Mouse (Mus musculus): ENCODE results near the gene Gm5105. TPM values are rescaled to one million over a fixed set of nuclear protein-coding genes. Genes with fewer than 3 reads are reported as not detected.

The Gm5105 gene
- polyA plus RNA-seq, 1 experiment: not detected

DNA sequence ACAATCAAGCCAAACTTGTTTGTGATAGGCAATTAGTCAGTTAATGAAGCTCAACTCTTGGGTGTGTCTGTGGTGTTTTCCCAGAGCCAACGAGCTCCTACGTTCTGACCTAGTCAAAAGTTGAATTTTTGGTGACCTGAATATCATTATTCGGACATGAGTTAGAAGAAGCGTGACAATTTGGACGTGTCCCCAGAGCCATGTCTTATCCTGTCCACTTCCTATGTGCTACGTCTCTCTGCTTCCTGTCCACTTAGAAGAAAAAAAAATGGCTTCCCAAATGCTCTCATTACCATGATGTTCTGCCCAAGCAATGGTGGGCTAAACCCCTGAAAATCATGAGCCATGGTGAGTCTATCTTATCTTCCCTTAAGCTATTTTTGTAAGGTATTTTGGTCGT lies 63.9 kb downstream of the Gm5105 start:
- no peak for DNase-seq
- Histone ChIP-seq H3K4me3 (ENCODE audit: control insufficient read depth, insufficient read depth, low read length) (no peak overlapping the region), H3K27me3 (ENCODE audit: control insufficient read depth, insufficient read depth, low read length) (no peaks in the 10 kb centered on the region), H3K4me1 (replicated peaks; ENCODE audit: control insufficient read depth, insufficient read depth, low read length) (peaks cover 23% of the 10 kb centered on the region), H3K36me3 (ENCODE audit: control insufficient read depth, insufficient read depth, low read length) (no peaks in the 10 kb centered on the region), H3K27ac (ENCODE audit: control insufficient read depth, insufficient read depth, low read length) (no peak overlapping the region)
- WGBS: 95% methylated on average over 7 of the region's 7 CpGs
- no peak for TF ChIP-seq CTCF (IDR thresholded peaks at IDR 0.05; ENCODE audit: borderline replicate concordance, control insufficient read depth, extremely low read depth, insufficient read depth, low read length, poor library complexity)
- TF ChIP-seq POLR2A (IDR thresholded peaks at IDR 0.05; ENCODE audit: control insufficient read depth, extremely low read depth, insufficient read depth, low read length, poor library complexity): no peak

DNA sequence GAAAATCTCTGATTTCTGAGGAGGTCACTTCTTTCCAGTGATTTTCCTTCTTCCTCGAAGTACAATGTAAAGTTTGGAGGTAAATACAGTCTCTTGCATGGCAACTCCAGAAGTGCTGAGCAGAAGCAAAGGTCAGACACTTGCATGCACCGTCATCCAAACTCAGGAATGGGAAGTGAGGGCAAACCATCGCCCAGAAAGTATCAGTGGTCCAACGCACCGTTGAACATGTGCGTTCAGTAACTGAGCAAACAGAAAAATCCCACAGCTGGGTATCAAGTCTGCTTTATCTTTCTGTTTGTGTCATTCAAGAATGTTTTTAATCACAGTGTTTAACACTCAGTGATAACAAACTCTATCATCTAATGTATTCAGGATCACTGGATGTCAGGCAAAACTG lies 64.6 kb downstream of the Gm5105 start:
- TF ChIP-seq CTCF (IDR thresholded peaks at IDR 0.05; ENCODE audit: borderline replicate concordance, control insufficient read depth, extremely low read depth, insufficient read depth, low read length, poor library complexity): no peak
- no peak for TF ChIP-seq POLR2A (IDR thresholded peaks at IDR 0.05; ENCODE audit: control insufficient read depth, extremely low read depth, insufficient read depth, low read length, poor library complexity)
- no peaks in the 10 kb centered on the region for H3K27me3 ChIP-seq (ENCODE audit: control insufficient read depth, insufficient read depth, low read length)
- no peaks in the 10 kb centered on the region for H3K36me3 ChIP-seq (ENCODE audit: control insufficient read depth, insufficient read depth, low read length)
- no peak for DNase-seq
- WGBS: 24% methylated on average over 6 of the region's 6 CpGs
- H3K27ac ChIP-seq (ENCODE audit: control insufficient read depth, insufficient read depth, low read length): no peak overlapping the region
- H3K4me1 ChIP-seq (replicated peaks; ENCODE audit: control insufficient read depth, insufficient read depth, low read length): peaks cover 23% of the 10 kb centered on the region
- H3K4me3 ChIP-seq (ENCODE audit: control insufficient read depth, insufficient read depth, low read length): no peak overlapping the region

DNA sequence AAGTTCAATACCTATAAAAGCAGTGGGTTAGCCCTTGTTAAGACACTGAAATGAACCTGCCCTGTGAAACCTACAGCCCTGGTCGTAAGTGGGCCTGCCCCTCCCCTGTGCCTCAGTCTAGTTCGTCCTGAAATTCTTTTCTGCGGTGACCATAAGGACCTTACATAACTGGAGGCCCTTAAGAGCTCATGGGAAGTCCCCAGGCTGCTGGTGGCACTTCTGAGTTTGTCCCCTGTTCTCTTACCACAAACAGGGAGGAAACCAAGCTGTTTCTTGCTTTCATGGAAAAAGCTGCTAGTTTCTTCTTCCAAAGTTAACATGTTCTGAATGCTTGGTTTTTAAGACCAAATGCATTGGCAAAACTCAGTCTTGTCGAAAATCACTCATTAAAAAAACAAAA lies 65.3 kb downstream of the Gm5105 start:
- no peak for TF ChIP-seq CTCF (IDR thresholded peaks at IDR 0.05; ENCODE audit: borderline replicate concordance, control insufficient read depth, extremely low read depth, insufficient read depth, low read length, poor library complexity)
- no peak for TF ChIP-seq POLR2A (IDR thresholded peaks at IDR 0.05; ENCODE audit: control insufficient read depth, extremely low read depth, insufficient read depth, low read length, poor library complexity)
- DNase-seq: no peak
- Histone ChIP-seq H3K4me3 (ENCODE audit: control insufficient read depth, insufficient read depth, low read length) (no peak overlapping the region), H3K4me1 (replicated peaks; ENCODE audit: control insufficient read depth, insufficient read depth, low read length) (peaks cover 23% of the 10 kb centered on the region), H3K36me3 (ENCODE audit: control insufficient read depth, insufficient read depth, low read length) (no peaks in the 10 kb centered on the region), H3K27me3 (ENCODE audit: control insufficient read depth, insufficient read depth, low read length) (no peaks in the 10 kb centered on the region), H3K27ac (ENCODE audit: control insufficient read depth, insufficient read depth, low read length) (no peak overlapping the region)
- WGBS: 15% methylated on average over 4 of the region's 4 CpGs

DNA sequence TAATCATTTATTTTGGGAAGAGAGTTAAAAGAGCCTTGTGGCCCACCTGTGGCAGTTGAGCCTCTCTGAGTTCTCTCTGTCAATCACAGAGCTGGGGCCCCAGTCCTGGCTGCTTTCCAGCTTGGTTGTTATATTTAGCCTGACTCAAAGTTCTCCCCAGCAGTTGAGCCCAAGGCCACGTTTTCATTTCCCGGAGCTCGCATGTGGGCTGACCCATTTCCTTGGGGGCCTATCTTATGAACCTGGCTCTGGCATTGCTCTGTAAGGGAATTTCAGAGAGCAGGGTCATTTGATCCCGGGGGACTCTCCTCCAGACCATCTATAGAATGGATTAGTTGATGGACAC lies 66.5 kb downstream of the Gm5105 start:
- no peak for TF ChIP-seq POLR2A (IDR thresholded peaks at IDR 0.05; ENCODE audit: control insufficient read depth, extremely low read depth, insufficient read depth, low read length, poor library complexity)
- TF ChIP-seq CTCF (IDR thresholded peaks at IDR 0.05; ENCODE audit: borderline replicate concordance, control insufficient read depth, extremely low read depth, insufficient read depth, low read length, poor library complexity): no peak
- Histone ChIP-seq H3K36me3 (ENCODE audit: control insufficient read depth, insufficient read depth, low read length) (no peaks in the 10 kb centered on the region), H3K4me3 (ENCODE audit: control insufficient read depth, insufficient read depth, low read length) (no peak overlapping the region), H3K27ac (ENCODE audit: control insufficient read depth, insufficient read depth, low read length) (no peak overlapping the region), H3K27me3 (ENCODE audit: control insufficient read depth, insufficient read depth, low read length) (no peaks in the 10 kb centered on the region), H3K4me1 (replicated peaks; ENCODE audit: control insufficient read depth, insufficient read depth, low read length) (peaks cover 23% of the 10 kb centered on the region)
- DNase-seq: no peak
- 5% methylated on average over 4 of the region's 4 CpGs for WGBS

DNA sequence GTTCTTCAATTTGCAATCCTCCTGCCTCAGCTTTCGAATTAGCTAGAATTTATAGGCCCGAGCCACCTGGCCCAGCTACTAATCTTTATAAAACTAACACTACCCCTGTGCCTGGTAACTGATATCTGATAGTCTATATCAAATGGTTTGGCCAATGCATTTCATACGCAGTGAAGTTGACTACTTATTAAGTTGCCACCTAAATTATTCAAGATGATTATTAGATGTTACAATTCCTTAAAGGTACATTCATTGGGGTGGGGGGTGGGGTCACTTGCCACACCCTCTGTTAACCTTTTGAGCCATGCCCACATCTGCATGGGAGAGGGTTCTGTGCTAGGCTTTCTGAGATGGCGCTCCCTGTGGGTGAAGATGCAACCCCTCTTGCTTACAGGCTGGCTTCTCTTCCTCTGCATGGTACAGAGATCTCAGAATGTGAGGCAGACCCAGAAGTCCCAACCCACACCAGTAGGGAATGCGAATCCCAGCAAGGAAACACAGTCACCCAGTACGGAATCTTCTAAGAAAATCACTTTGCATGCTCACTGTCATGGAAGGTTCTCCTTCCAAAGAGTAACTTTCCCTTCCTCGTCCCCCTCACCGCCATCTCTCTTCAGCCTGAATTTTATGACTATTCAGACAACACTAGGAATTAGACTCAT lies 67.0 kb downstream of the Gm5105 start:
- TF ChIP-seq CTCF (IDR thresholded peaks at IDR 0.05; ENCODE audit: borderline replicate concordance, control insufficient read depth, extremely low read depth, insufficient read depth, low read length, poor library complexity): no peak
- no peak for TF ChIP-seq POLR2A (IDR thresholded peaks at IDR 0.05; ENCODE audit: control insufficient read depth, extremely low read depth, insufficient read depth, low read length, poor library complexity)
- Histone ChIP-seq H3K36me3 (ENCODE audit: control insufficient read depth, insufficient read depth, low read length) (no peaks in the 10 kb centered on the region), H3K4me3 (ENCODE audit: control insufficient read depth, insufficient read depth, low read length) (no peak overlapping the region), H3K4me1 (replicated peaks; ENCODE audit: control insufficient read depth, insufficient read depth, low read length) (peaks cover 23% of the 10 kb centered on the region), H3K27me3 (ENCODE audit: control insufficient read depth, insufficient read depth, low read length) (no peaks in the 10 kb centered on the region), H3K27ac (ENCODE audit: control insufficient read depth, insufficient read depth, low read length) (no peak overlapping the region)
- 87% methylated on average over 8 of the region's 8 CpGs for WGBS
- DNase-seq: no peak

- no peak for DNase-seq
- 61% methylated on average over 9 of the region's 9 CpGs for WGBS
- no peaks in the 10 kb centered on the region for H3K27me3 ChIP-seq (ENCODE audit: control insufficient read depth, insufficient read depth, low read length)
- no peak overlapping the region for H3K4me3 ChIP-seq (ENCODE audit: control insufficient read depth, insufficient read depth, low read length)
- no peak overlapping the region for H3K27ac ChIP-seq (ENCODE audit: control insufficient read depth, insufficient read depth, low read length)
- no peak for TF ChIP-seq CTCF (IDR thresholded peaks at IDR 0.05; ENCODE audit: borderline replicate concordance, control insufficient read depth, extremely low read depth, insufficient read depth, low read length, poor library complexity)
- no peak for TF ChIP-seq POLR2A (IDR thresholded peaks at IDR 0.05; ENCODE audit: control insufficient read depth, extremely low read depth, insufficient read depth, low read length, poor library complexity)
- no peaks in the 10 kb centered on the region for H3K36me3 ChIP-seq (ENCODE audit: control insufficient read depth, insufficient read depth, low read length)
- peaks cover 23% of the 10 kb centered on the region for H3K4me1 ChIP-seq (replicated peaks; ENCODE audit: control insufficient read depth, insufficient read depth, low read length)
These were observed 67.9 kb downstream of the Gm5105 start for GRCm38 (mm10) chr3:137999224-137999790.

Other genes starting within 250 kb of the Gm5105 start
- 2,509 and 3,151 TPM in 2 replicates for gene H2afz, start 202.9 kb downstream of the Gm5105 start, polyA plus RNA-seq (2012; rRNA removed)
- 2.8 and 2.9 TPM in 2 replicates for gene Dnajb14, start 199.7 kb downstream of the Gm5105 start, polyA plus RNA-seq (2012; rRNA removed)
- gene Lamtor3, start 148.9 kb downstream of the Gm5105 start, polyA plus RNA-seq (2012; rRNA removed): 39.0 and 45.9 TPM in 2 replicates
- 13.9 and 16.0 TPM in 2 replicates for gene Dapp1, start 85.8 kb downstream of the Gm5105 start, polyA plus RNA-seq (2012; rRNA removed)
- gene 1110002E22Rik, start 2.3 kb downstream of the Gm5105 start, polyA plus RNA-seq (2012; rRNA removed): 0.28 and 0.74 TPM in 2 replicates
- 2.1 and 2.2 TPM in 2 replicates for gene Trmt10a, start 76.1 kb upstream of the Gm5105 start, polyA plus RNA-seq (2012; rRNA removed)
- 1.4 and 1.6 TPM in 2 replicates for gene Mttp, start 77.6 kb upstream of the Gm5105 start, polyA plus RNA-seq (2012; rRNA removed)
- gene 4930579F01Rik, start 126.4 kb upstream of the Gm5105 start, polyA plus RNA-seq (2012; rRNA removed): not detected in 2 replicates
- 0.03 and 0.16 TPM in 2 replicates for gene Adh7, start 150.4 kb upstream of the Gm5105 start, polyA plus RNA-seq (2012; rRNA removed)
- 10.4 and 13.1 TPM in 2 replicates for gene Adh1, start 193.6 kb upstream of the Gm5105 start, polyA plus RNA-seq (2012; rRNA removed)
- 0.11 and 0.13 TPM in 2 replicates for gene Adh6a, start 245.9 kb upstream of the Gm5105 start, polyA plus RNA-seq (2012; rRNA removed)